Mouse (Mus musculus) cerebellum, adult (tissue): ENCODE measurements at regions not wholly inside any gene's neighbourhood (a gene's known extent, or its start where the extent isn't known, plus 50 kb on each side); places are given as distances from the start of the nearest gene placed in this dataset.

Experiments
- ATAC-seq: cut with Nextera tagmentation; 2 replicates; pipeline ENCODE4 v1.9.2; 2017; ENCODE audit warnings: mild to moderate bottlenecking, moderate library complexity, mixed read lengths; ENCODE audit not compliant: insufficient number of reproducible peaks, low FRiP score, low TSS enrichment

DNA sequence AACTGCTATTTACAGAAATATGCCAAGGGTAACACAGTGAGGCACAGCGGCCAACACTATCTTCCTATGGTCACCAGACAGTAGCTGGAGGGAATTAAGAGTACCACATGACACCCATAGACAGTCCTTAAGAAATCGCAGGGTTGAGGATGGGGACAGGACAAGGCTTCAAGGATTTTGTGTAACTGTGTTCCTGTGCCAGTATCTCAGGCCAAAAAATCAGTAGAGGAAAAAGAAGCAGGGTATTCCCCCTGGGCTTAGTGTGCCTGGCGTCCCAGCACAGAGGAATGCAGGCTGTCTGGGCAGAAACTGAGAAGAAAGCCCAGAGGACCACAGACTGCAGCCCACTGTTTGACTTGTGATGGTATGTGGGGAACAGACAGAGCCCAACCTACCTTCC, 147.3 kb downstream of the Ptger3 start:
- no peak for ATAC-seq

DNA sequence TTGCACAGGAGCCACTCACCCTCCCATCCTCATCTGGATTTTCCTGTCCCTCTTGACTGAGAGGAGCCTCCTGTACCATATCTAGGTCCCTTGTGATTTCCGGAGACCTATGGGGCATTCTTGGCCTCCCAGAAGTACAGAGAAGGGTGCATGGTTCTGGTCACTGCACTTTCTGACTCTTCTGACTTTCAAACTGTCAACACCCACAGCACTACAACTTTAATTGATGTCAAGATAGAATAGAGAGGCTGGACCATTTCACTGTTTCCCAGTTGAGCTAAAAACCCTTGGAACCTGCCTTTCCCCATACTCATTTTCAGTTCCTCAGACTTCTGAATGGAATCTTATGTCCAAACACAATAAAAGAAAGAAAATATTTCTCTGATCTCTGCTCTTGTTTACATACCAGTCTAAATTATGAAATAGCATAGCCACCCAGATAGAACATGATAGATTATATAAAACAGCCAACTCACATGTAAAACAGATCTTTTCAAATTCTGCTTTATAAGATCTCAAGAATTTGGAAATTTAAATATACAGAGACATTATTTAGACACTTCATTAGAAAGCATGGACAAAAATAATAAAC, 144.2 kb downstream of the Ptger3 start:
- no peak for ATAC-seq

DNA sequence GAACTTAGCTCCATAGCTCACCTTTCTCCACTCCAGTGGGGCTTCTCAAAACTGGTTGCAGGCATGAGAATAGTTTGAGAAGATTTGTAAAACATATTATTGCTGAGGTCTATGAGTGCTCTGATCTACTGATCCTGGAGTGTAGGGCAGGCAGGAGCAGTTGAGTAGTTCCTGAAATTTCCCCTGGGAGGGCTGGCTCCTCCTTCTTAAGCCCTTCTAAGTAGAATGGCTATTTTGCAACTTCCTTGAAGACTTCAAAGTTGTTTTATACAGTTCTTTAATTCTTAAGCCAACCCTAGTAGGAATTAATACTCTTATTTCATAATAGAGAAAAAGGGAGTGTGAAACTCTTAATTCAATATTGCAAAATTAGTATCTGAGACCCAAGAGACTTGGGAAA, 133.3 kb downstream of the Ptger3 start:
- ATAC-seq, result no peak

DNA sequence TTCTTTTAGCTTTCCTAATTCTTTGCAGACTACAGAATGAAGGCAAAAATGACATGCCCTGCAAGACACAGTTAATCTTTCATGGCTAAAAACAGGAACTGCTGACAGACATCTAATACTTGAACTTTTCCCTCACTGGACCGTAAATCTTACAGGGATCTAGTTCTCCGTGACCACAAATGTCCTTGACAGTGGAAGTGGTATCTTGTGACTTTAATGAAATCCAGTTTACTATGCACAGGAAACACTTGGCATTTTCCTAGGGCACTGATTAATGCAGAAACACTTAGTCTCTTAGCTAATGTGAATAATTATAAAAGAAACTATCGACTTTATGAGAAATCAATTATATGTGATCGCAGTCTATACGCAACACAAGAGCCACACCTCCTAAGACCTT, 131.8 kb downstream of the Ptger3 start:
- no peak for ATAC-seq

DNA sequence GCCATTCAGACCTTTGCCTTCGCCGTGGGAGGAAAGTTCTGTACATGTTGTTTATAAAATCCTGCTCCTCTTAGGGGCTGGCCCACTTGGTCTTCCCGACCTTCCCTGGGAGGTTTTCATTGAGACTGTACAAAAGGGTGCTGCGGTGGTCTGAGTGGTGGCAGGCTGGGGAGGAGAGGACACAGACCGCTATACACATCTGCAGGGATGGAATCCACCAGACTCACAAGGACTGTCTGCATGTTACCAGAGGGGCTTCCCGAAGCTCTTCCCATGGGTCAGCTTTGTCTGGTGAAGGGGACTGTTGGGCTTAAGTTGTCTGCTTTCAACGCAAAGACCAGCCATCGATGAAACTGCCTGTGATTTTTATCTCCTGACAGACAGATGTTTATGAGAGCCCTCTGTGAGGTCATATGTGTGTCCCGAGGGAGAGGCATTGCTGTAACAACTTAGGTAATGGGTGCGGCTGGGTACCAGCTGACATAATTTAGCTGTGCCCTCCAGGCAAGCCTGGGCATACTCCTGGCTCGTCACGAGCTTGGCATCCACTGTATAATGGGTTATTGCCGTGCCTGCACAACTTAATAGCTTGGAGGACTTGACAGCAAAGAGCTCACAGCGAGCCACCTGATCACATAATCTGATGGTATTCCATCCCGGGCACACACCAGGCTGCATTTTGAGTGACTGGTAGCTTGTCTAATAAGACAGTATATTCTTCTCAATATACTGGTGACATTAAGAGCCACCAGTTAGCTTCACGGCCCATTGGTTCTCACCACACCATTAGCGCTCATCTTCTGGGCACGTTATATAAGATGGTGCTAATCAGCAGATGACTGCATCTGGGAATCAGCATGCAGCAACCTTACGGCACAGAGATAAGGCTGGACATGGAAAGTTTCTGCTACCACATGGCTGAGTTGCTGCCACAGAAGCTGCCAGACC, 128.7 kb downstream of the Ptger3 start:
- no peak; the same call in 1 of the 2 replicates for ATAC-seq
